Mouse (Mus musculus): ENCODE measurements around the gene Mrgpre.

Gene Mrgpre

GRCm38 (mm10) chr7:143783996-143784829, at the start of gene Mrgpre:
TSS of gene Mrgpre (minus strand) at chr7:143784500.
- peak; percentile 81 for DNase-seq (ENCODE audit: low read depth, low spot score)

- DNase-seq (ENCODE audit: low read depth, low spot score), result no peak
These were observed 49.4 kb upstream of the Mrgpre start for GRCm38 (mm10) chr7:143833581-143834190.

GRCm38 (mm10) chr7:143832611-143833010, 48.3 kb upstream of the Mrgpre start:
- no peak for DNase-seq (ENCODE audit: low read depth, low spot score)

- DNase-seq (ENCODE audit: low read depth, low spot score), result peak; percentile 12
These were observed 47.9 kb upstream of the Mrgpre start for GRCm38 (mm10) chr7:143832196-143832595.

GRCm38 (mm10) chr7:143830399-143830798, 46.1 kb upstream of the Mrgpre start:
- DNase-seq (ENCODE audit: low read depth, low spot score), result no peak

GRCm38 (mm10) chr7:143829504-143830331, 45.4 kb upstream of the Mrgpre start:
- peak; percentile 99 for DNase-seq (ENCODE audit: low read depth, low spot score)

- no peak for DNase-seq (ENCODE audit: low read depth, low spot score)
These were observed 42.7 kb upstream of the Mrgpre start for GRCm38 (mm10) chr7:143826985-143827384.

GRCm38 (mm10) chr7:143823266-143823605, 38.9 kb upstream of the Mrgpre start:
- no peak for DNase-seq (ENCODE audit: low read depth, low spot score)

GRCm38 (mm10) chr7:143822375-143823265, 38.3 kb upstream of the Mrgpre start, which contains the start of the genes Nadsyn1 and Dhcr7:
TSS of gene Nadsyn1 (minus strand) at chr7:143822849.
TSS of gene Dhcr7 (plus strand) at chr7:143823145.
- peak; percentile 99 for DNase-seq (ENCODE audit: low read depth, low spot score)

- no peak for DNase-seq (ENCODE audit: low read depth, low spot score)
These were observed 36.9 kb upstream of the Mrgpre start for GRCm38 (mm10) chr7:143821241-143821640.

- DNase-seq (ENCODE audit: low read depth, low spot score), result no peak
These were observed 34.9 kb upstream of the Mrgpre start for GRCm38 (mm10) chr7:143819201-143819600.

- DNase-seq (ENCODE audit: low read depth, low spot score), result no peak
These were observed 24.6 kb upstream of the Mrgpre start for GRCm38 (mm10) chr7:143808909-143809308.

- DNase-seq (ENCODE audit: low read depth, low spot score), result peak; percentile 75
These were observed 20.9 kb upstream of the Mrgpre start for GRCm38 (mm10) chr7:143805199-143805624.

- DNase-seq (ENCODE audit: low read depth, low spot score), result no peak
These were observed 17.1 kb upstream of the Mrgpre start for GRCm38 (mm10) chr7:143801195-143802065.

GRCm38 (mm10) chr7:143800770-143801169, 16.5 kb upstream of the Mrgpre start:
- DNase-seq (ENCODE audit: low read depth, low spot score), result no peak

- DNase-seq (ENCODE audit: low read depth, low spot score), result no peak
These were observed 14.5 kb upstream of the Mrgpre start for GRCm38 (mm10) chr7:143798783-143799182.

GRCm38 (mm10) chr7:143793121-143793520, 8.8 kb upstream of the Mrgpre start:
- peak; percentile 39 for DNase-seq (ENCODE audit: low read depth, low spot score)

GRCm38 (mm10) chr7:143792336-143792985, 8.2 kb upstream of the Mrgpre start:
- no peak for DNase-seq (ENCODE audit: low read depth, low spot score)

GRCm38 (mm10) chr7:143783378-143783995, 813 bp downstream of the Mrgpre start:
- no peak for DNase-seq (ENCODE audit: low read depth, low spot score)

Data from brain, adult 2 months (tissue).